Mouse (Mus musculus) olfactory bulb, adult 2 months (tissue): ENCODE results near the gene Iqck.

Experiments
- CTCF ChIP-seq: fragments of 200-500 bp; IDR thresholded peaks from 2 replicates; pipeline ENCODE4 v1.5.1; 2012; ENCODE audit warnings: low read depth, mild to moderate bottlenecking, low read length, moderate library complexity; ENCODE audit not compliant: insufficient read depth
- POLR2A ChIP-seq: fragments of 200-500 bp; IDR thresholded peaks from 2 replicates; pipeline ENCODE4 v1.6.1; 2012; ENCODE audit warnings: mild to moderate bottlenecking, low read depth, low read length, moderate library complexity; ENCODE audit not compliant: insufficient read depth

GRCm38 (mm10) chr7:119001965-119002364 is 146.4 kb downstream of the Iqck start:
- TF ChIP-seq POLR2A (no peak), CTCF (no peak)
